Mouse (Mus musculus) kidney, postnatal 0 days (tissue): ENCODE measurements around the gene Kcnip4. TPM values are rescaled to one million over a fixed set of nuclear protein-coding genes. Genes with fewer than 3 reads are reported as not detected.

ENCODE experiments used
- ATAC-seq: fragments of 200-750 bp; cut with Nextera tagmentation; replicated peaks from 2 replicates; pipeline ENCODE4 v1.8.0; 2017; ENCODE audit warnings: low read depth, moderate number of reproducible peaks, moderate TSS enrichment, moderate library complexity; ENCODE audit not compliant: low FRiP score
- DNase-seq: peaks from one replicate; pipeline ENCODE4 v3.0.0-alpha.2; 2016; ENCODE audit warnings: low spot score
- H3K27ac ChIP-seq: fragments of 300-500 bp; sonication (generic); 2 replicates; pipeline ENCODE4 v1.5.1; 2014; ENCODE audit warnings: mild to moderate bottlenecking
- H3K27me3 ChIP-seq: fragments of 300-500 bp; sonication (generic); 2 replicates; pipeline ENCODE4 v1.6.1; 2014; ENCODE audit warnings: low read length, mixed read lengths; ENCODE audit not compliant: insufficient read depth
- H3K36me3 ChIP-seq: fragments of 300-500 bp; sonication (generic); 2 replicates; pipeline ENCODE4 v1.6.1; 2014; ENCODE audit warnings: low read length, mixed read lengths; ENCODE audit not compliant: insufficient read depth
- H3K4me1 ChIP-seq: fragments of 300-500 bp; sonication (generic); replicated peaks from 2 replicates; pipeline ENCODE4 v1.6.1; 2014; ENCODE audit warnings: antibody characterized with exemption, low read length, mixed read lengths; ENCODE audit not compliant: insufficient read depth
- H3K4me2 ChIP-seq: fragments of 300-500 bp; sonication (generic); 2 replicates; pipeline ENCODE4 v1.6.1; 2014; ENCODE audit warnings: mild to moderate bottlenecking, low read length, moderate library complexity, mixed read lengths
- H3K4me3 ChIP-seq: fragments of 300-500 bp; sonication (generic); replicated peaks from 2 replicates; pipeline ENCODE4 v1.5.1; 2014; ENCODE audit warnings: low read depth, low read length
- H3K9ac ChIP-seq: fragments of 300-500 bp; sonication (generic); 2 replicates; pipeline ENCODE4 v1.6.1; 2014; ENCODE audit warnings: low read depth, low read length
- H3K9me3 ChIP-seq: fragments of 300-500 bp; sonication (generic); replicated peaks from 2 replicates; pipeline ENCODE4 v1.6.1; 2016; ENCODE audit warnings: low read length, inconsistent platforms, mixed read lengths
- CTCF ChIP-seq: IDR thresholded peaks from 2 replicates; pipeline ENCODE4 v1.5.1; 2016; ENCODE audit warnings: antibody characterized with exemption, low read depth, mild to moderate bottlenecking, moderate library complexity
- WGBS: fragments of 180-500 bp; shearing (Covaris S2); extraction: QIAGEN DNeasy Blood & Tissue Kit; methylation state at CpG from one replicate; pipeline ENCODE4 v1.1.7; 2014; 5-methylcytosine and 5-hydroxymethylcytosine counted together
- polyA plus RNA-seq: library from polyadenylated mRNA; unstranded; fragments of >200 nt; fragmentation: Nextera tagmentation; extraction: Ambion mirVana; gene quantifications from 2 replicates; pipeline ENCODE4 v1.2.1, GENCODE M21; 2015

Kcnip4 gene
- polyA plus RNA-seq, 1 experiment from 2014 or later = 1.2 TPM

DNA sequence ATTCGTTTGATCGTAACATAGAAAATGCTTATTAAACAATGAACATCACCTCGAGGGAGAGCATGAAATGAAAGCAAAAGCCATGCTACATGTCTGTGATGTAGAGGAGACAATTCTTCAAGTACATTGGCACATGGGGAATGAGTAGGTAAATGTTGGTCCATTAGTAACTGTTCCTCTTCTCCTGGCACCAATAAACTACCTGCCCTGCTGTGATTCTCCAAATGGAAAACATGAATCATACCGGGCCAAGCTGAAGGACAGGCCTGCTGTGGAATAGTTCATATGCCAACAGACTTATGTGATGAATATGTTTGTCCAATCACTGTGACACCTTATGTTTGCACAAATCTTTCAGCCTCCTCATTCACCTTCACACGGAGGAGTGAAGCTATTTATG is 429.3 kb downstream of the Kcnip4 start:
- Histone ChIP-seq H3K9me3 (no peaks in the 10 kb centered on the region), H3K4me2 (no peak overlapping the region), H3K27ac (no peak overlapping the region), H3K4me3 (no peak overlapping the region), H3K9ac (no peak overlapping the region), H3K4me1 (no peaks in the 10 kb centered on the region), H3K36me3 (no peaks in the 10 kb centered on the region), H3K27me3 (no peaks in the 10 kb centered on the region)
- no peak for TF ChIP-seq CTCF
- ATAC-seq = no peak
- no peak for DNase-seq
- WGBS = 85% methylated on average over 5 of the region's 5 CpGs

DNA sequence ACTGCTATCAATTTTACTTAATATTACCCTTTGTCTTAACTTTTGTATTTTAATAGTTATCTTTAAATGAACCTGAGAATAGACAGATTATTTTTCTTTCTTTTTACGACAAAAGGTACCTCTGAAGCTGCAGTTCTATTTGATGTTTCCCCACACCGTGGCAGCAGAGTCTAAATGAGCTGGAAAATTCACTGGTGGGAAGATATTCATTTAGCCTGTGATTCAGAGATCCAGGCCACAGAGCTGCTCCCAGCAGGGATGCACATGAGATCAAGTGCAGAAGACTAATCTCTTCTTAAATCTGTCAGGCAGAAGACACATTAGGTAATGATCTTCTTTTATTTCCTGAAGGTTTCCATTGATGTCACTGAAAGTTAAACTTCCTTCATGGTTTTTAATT is 429.8 kb downstream of the Kcnip4 start:
- ATAC-seq (no peak), DNase-seq (no peak)
- Histone ChIP-seq H3K9me3 (no peaks in the 10 kb centered on the region), H3K4me3 (no peak overlapping the region), H3K4me2 (no peak overlapping the region), H3K4me1 (no peaks in the 10 kb centered on the region), H3K36me3 (no peaks in the 10 kb centered on the region), H3K27me3 (no peaks in the 10 kb centered on the region), H3K9ac (no peak overlapping the region), H3K27ac (no peak overlapping the region)
- peak; percentile 49; the same call in 1 of the 2 replicates for TF ChIP-seq CTCF
- WGBS = 63% methylated on average over 2 of the region's 2 CpGs

DNA sequence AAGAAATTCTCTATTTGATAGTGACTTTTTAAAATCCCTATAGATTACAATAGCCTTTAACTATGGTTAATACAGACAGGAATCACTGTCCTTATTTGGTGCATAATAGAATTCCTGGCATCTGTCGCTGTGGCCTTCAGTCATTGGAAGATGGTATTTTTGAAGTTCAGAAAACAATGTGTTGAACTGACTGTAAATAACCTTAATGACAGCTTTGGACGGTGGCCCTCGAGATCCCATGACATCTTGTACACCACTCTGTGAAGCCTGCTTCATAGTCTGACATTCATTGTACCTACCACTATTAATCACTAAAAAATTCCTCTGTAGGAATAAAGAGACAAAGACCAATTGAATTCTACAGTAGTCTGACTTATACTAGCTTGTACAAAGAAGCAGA is 430.4 kb downstream of the Kcnip4 start:
- Histone ChIP-seq H3K27me3 (no peaks in the 10 kb centered on the region), H3K4me3 (no peak overlapping the region), H3K36me3 (no peaks in the 10 kb centered on the region), H3K27ac (no peak overlapping the region), H3K4me2 (no peak overlapping the region), H3K9ac (no peak overlapping the region), H3K9me3 (no peaks in the 10 kb centered on the region), H3K4me1 (no peaks in the 10 kb centered on the region)
- no peak for DNase-seq
- 55% methylated on average over 3 of the region's 3 CpGs for WGBS
- no peak for TF ChIP-seq CTCF
- no peak for ATAC-seq

DNA sequence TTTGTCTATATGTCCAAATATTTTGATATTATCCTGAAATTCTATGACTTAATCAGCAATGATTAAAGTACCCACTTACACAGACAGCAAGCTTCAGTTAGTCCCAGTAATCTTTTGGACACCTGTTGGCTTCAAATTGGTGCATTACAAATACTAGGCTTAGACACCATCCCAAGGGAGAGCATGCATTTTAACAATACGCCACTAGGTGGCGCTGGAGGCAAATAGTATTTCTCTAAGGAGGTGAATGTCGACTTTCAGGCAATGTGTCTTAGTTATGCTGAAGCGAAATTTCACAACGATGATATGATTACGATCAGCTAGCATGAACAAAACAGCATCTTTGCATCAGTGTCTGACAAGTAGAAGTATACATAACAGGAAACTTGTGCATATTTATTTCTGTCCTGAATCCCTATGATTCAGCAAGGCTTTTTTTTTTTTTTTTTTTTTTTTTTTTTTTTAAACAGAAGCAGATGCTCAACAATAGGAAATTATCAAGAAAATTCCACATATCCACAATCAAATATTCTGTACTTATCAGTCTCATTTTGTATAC is 434.5 kb downstream of the Kcnip4 start:
- no peaks in the 10 kb centered on the region for H3K27me3 ChIP-seq
- TF ChIP-seq CTCF = peak; percentile 95
- no peak overlapping the region for H3K27ac ChIP-seq
- no peaks in the 10 kb centered on the region for H3K4me1 ChIP-seq
- 10% methylated on average over 6 of the region's 6 CpGs for WGBS
- no peak overlapping the region for H3K4me2 ChIP-seq
- no peak overlapping the region for H3K4me3 ChIP-seq
- H3K9ac ChIP-seq = no peak overlapping the region
- ATAC-seq (0 out of 2 replicates have a peak, but pooled peaks have one; percentile 33), DNase-seq (peak; percentile 79)
- no peaks in the 10 kb centered on the region for H3K9me3 ChIP-seq
- H3K36me3 ChIP-seq = no peaks in the 10 kb centered on the region

DNA sequence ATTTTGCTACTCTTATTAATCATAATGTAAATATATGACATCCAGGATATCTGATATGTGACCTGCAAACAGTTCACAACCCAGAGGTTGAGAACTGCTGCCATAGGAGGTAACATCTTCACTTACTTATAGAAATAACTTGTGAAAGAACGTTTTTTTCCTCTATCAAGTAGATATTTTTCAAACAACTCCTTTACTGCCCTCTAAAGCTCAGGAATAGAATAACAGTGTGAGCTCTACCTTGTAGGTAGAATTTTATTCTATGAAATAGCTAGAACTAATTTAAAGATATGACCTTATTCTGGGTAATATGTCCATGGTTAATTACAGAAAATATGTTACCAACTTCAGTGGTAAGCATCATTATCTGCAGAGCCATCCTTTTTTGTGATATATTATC is 459.1 kb downstream of the Kcnip4 start:
- WGBS = 25% methylated on average over 1 of the region's 1 CpGs
- H3K9ac ChIP-seq = no peak overlapping the region
- ATAC-seq (no peak), DNase-seq (peak; percentile 16)
- no peak overlapping the region for H3K4me2 ChIP-seq
- no peaks in the 10 kb centered on the region for H3K27me3 ChIP-seq
- no peak overlapping the region for H3K27ac ChIP-seq
- H3K36me3 ChIP-seq = no peaks in the 10 kb centered on the region
- no peaks in the 10 kb centered on the region for H3K9me3 ChIP-seq
- no peak overlapping the region for H3K4me3 ChIP-seq
- peak; percentile 16; the same call in 1 of the 2 replicates for TF ChIP-seq CTCF
- H3K4me1 ChIP-seq = no peaks in the 10 kb centered on the region

DNA sequence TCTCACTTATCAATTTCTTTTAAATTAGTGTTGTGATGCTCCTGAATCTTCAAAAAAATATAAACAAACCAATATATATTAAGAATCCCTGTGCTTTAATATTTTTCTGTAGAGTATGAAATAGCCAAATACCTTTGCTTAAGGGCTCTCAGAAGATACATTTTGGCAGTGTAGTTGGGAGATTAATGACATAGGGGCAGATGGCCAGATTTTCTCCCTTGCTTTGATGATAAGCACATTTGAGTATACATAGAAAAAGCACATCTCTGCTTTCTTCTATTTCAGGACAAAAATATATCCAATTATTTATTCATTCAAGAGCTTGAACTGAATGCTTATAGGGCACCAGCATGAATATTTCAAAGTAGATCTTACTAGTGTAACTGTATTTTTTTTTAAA is 465.8 kb downstream of the Kcnip4 start:
- ATAC-seq = no peak

More for the DNA sequence above, 465.8 kb downstream of the Kcnip4 start:
- no peak overlapping the region for H3K9ac ChIP-seq
- H3K36me3 ChIP-seq = no peaks in the 10 kb centered on the region
- no peak overlapping the region for H3K27ac ChIP-seq
- DNase-seq = no peak
- H3K4me3 ChIP-seq = no peak overlapping the region
- H3K9me3 ChIP-seq = no peaks in the 10 kb centered on the region
- no peak for TF ChIP-seq CTCF
- no peak overlapping the region for H3K4me2 ChIP-seq
- H3K27me3 ChIP-seq = no peaks in the 10 kb centered on the region
- no peaks in the 10 kb centered on the region for H3K4me1 ChIP-seq
